Mouse (Mus musculus) erythroblast, embryonic 14.5 days (primary cell): ENCODE data around the gene Gm17490. TPM values are rescaled to one million over a fixed set of nuclear protein-coding genes. Genes with fewer than 3 reads are reported as not detected.
A peak's percentile ranks its signal among the peaks of the same experiment; 100 is the strongest.

ENCODE experiments used
- H3K27me3 ChIP-seq: 2 replicates; pipeline ENCODE4 v1.6.1; 2012; ENCODE audit warnings: inconsistent platforms; ENCODE audit not compliant: control insufficient read depth
- H3K36me3 ChIP-seq: 2 replicates; pipeline ENCODE4 v1.6.1; 2012; ENCODE audit warnings: mild to moderate bottlenecking, inconsistent platforms; ENCODE audit not compliant: control insufficient read depth
- H3K4me1 ChIP-seq: 2 replicates; pipeline ENCODE4 v1.6.1; 2012; ENCODE audit warnings: inconsistent platforms; ENCODE audit not compliant: control insufficient read depth
- H3K4me3 ChIP-seq: replicated peaks from 2 replicates; pipeline ENCODE3; 2012; ENCODE audit warnings: moderate library complexity, mild to moderate bottlenecking, inconsistent platforms
- H3K9me3 ChIP-seq: 2 replicates; pipeline ENCODE4 v1.6.1; 2012; ENCODE audit warnings: low read length, inconsistent platforms, mixed read lengths; ENCODE audit not compliant: control insufficient read depth
- GATA1 ChIP-seq: IDR thresholded peaks from 2 replicates; pipeline ENCODE4 v1.6.1; 2012; ENCODE audit warnings: low read length, inconsistent platforms, mixed read lengths
- TAL1 ChIP-seq: IDR thresholded peaks from 3 replicates; pipeline ENCODE4 v1.6.1; 2012; ENCODE audit warnings: low read length, inconsistent platforms, mixed read lengths
- polyA plus RNA-seq: library from polyadenylated mRNA; stranded (reverse); fragments of >175 nt; gene quantifications from 2 replicates; pipeline ENCODE4 v1.2.3, GENCODE M21; 2012

Gm17490 gene
- polyA plus RNA-seq, 1 experiment: not detected

GRCm38 (mm10) chr2:11604911-11605310, 21.2 kb downstream of the Gm17490 start:
- Histone ChIP-seq H3K4me3 (no peak overlapping the region), H3K36me3 (peaks cover 10% of the 10 kb centered on the region), H3K27me3 (no peaks in the 10 kb centered on the region), H3K4me1 (peaks cover 19% of the 10 kb centered on the region), H3K9me3 (no peaks in the 10 kb centered on the region)
- no peak for TF ChIP-seq GATA1
- TF ChIP-seq TAL1: no peak

GRCm38 (mm10) chr2:11604053-11604452, 22.0 kb downstream of the Gm17490 start, which contains the start of gene Rbm17:
Rbm17 (minus strand) TSS chr2:11604153.
- Histone ChIP-seq H3K9me3 (no peaks in the 10 kb centered on the region), H3K4me1 (peaks cover 19% of the 10 kb centered on the region), H3K27me3 (no peaks in the 10 kb centered on the region), H3K4me3 (peak within 1 kb of the TSS; percentile 94), H3K36me3 (peaks cover 17% of the 10 kb centered on the region)
- TF ChIP-seq TAL1 (no peak), GATA1 (no peak)

- peak overlapping the region; percentile 94 for H3K4me3 ChIP-seq
- TF ChIP-seq TAL1: no peak
- no peak for TF ChIP-seq GATA1
- H3K4me1 ChIP-seq: peaks cover 19% of the 10 kb centered on the region
- H3K27me3 ChIP-seq: no peaks in the 10 kb centered on the region
- peaks cover 30% of the 10 kb centered on the region for H3K36me3 ChIP-seq
- H3K9me3 ChIP-seq: no peaks in the 10 kb centered on the region
These were observed 23.3 kb downstream of the Gm17490 start for GRCm38 (mm10) chr2:11602506-11603489.

GRCm38 (mm10) chr2:11601795-11602194, 24.3 kb downstream of the Gm17490 start:
- Histone ChIP-seq H3K36me3 (peaks cover 40% of the 10 kb centered on the region), H3K4me1 (peaks cover 19% of the 10 kb centered on the region), H3K27me3 (no peaks in the 10 kb centered on the region), H3K4me3 (peak overlapping the region; percentile 94), H3K9me3 (no peaks in the 10 kb centered on the region)
- TF ChIP-seq GATA1: no peak
- no peak for TF ChIP-seq TAL1

- H3K9me3 ChIP-seq: no peaks in the 10 kb centered on the region
- no peak overlapping the region for H3K4me3 ChIP-seq
- H3K4me1 ChIP-seq: peaks cover 16% of the 10 kb centered on the region
- TF ChIP-seq TAL1 (no peak), GATA1 (no peak)
- peaks cover 70% of the 10 kb centered on the region for H3K36me3 ChIP-seq
- no peaks in the 10 kb centered on the region for H3K27me3 ChIP-seq
These were observed 28.2 kb downstream of the Gm17490 start for GRCm38 (mm10) chr2:11597906-11598305.

GRCm38 (mm10) chr2:11596690-11597089, 29.4 kb downstream of the Gm17490 start:
- TF ChIP-seq GATA1: no peak
- TF ChIP-seq TAL1: no peak
- H3K36me3 ChIP-seq: peaks cover 82% of the 10 kb centered on the region
- no peaks in the 10 kb centered on the region for H3K9me3 ChIP-seq
- no peak overlapping the region for H3K4me3 ChIP-seq
- no peaks in the 10 kb centered on the region for H3K27me3 ChIP-seq
- H3K4me1 ChIP-seq: peaks cover 8% of the 10 kb centered on the region

- no peaks in the 10 kb centered on the region for H3K9me3 ChIP-seq
- H3K27me3 ChIP-seq: no peaks in the 10 kb centered on the region
- TF ChIP-seq GATA1 (no peak), TAL1 (no peak)
- no peak overlapping the region for H3K4me3 ChIP-seq
- H3K36me3 ChIP-seq: peaks cover 94% of the 10 kb centered on the region
- no peaks in the 10 kb centered on the region for H3K4me1 ChIP-seq
These were observed 38.1 kb downstream of the Gm17490 start for GRCm38 (mm10) chr2:11587996-11588395.

GRCm38 (mm10) chr2:11579399-11579798, 46.7 kb downstream of the Gm17490 start:
- no peaks in the 10 kb centered on the region for H3K4me1 ChIP-seq
- TF ChIP-seq GATA1 (no peak), TAL1 (no peak)
- peaks cover 8% of the 10 kb centered on the region for H3K9me3 ChIP-seq
- H3K4me3 ChIP-seq: no peak overlapping the region
- no peaks in the 10 kb centered on the region for H3K27me3 ChIP-seq
- peaks cover 15% of the 10 kb centered on the region for H3K36me3 ChIP-seq

- TF ChIP-seq GATA1: no peak
- TF ChIP-seq TAL1: no peak
- H3K36me3 ChIP-seq: peaks cover 7% of the 10 kb centered on the region
- no peaks in the 10 kb centered on the region for H3K4me1 ChIP-seq
- H3K27me3 ChIP-seq: no peaks in the 10 kb centered on the region
- H3K4me3 ChIP-seq: no peak overlapping the region
- peaks cover 8% of the 10 kb centered on the region for H3K9me3 ChIP-seq
These were observed 47.9 kb downstream of the Gm17490 start for GRCm38 (mm10) chr2:11578187-11578586.

Other genes with a start within 250 kb of the Gm17490 start
- gene Pfkfb3, start 72.2 kb downstream of the Gm17490 start, polyA plus RNA-seq: 0.01 TPM in 2 replicates
- gene Rbm17, start 22.1 kb downstream of the Gm17490 start, polyA plus RNA-seq: 3.4 and 7.2 TPM in 2 replicates
- gene Il2ra, start 16.5 kb upstream of the Gm17490 start, polyA plus RNA-seq: 0.02 TPM in 1 of 2 replicates, not detected in the other
- 0.05 TPM in 1 of 2 replicates, not detected in the other for gene Il15ra, start 79.0 kb upstream of the Gm17490 start, polyA plus RNA-seq
- 0.14 and 0.31 TPM in 2 replicates for gene Fbh1, start 151.3 kb upstream of the Gm17490 start, polyA plus RNA-seq
- gene Ankrd16, start 151.6 kb upstream of the Gm17490 start, polyA plus RNA-seq: 0.11 and 0.94 TPM in 2 replicates